Mouse (Mus musculus): ENCODE measurements at regions not wholly inside any gene's neighbourhood (a gene's known extent, or its start where the extent isn't known, plus 50 kb on each side); places are given as distances from the start of the nearest gene placed in this dataset.
A peak's percentile ranks its signal among the peaks of the same experiment; 100 is the strongest.

GRCm38 (mm10) chr2:50694849-50695248, 398.2 kb upstream of the Mmadhc start:
- H3K4me1 ChIP-seq (replicated peaks): peaks cover 14% of the 10 kb centered on the region
- WGBS: 35% methylated on average over 2 of the region's 2 CpGs
- no peaks in the 10 kb centered on the region for H3K36me3 ChIP-seq
- no peaks in the 10 kb centered on the region for H3K9me3 ChIP-seq
- H3K4me2 ChIP-seq: no peak overlapping the region
- H3K4me3 ChIP-seq: no peak overlapping the region
- ATAC-seq (ENCODE audit: low read depth): peak; percentile 69; the same call in 1 of the 2 replicates
- H3K27me3 ChIP-seq: peaks cover 5% of the 10 kb centered on the region; the same call in 1 of the 2 replicates
- H3K27ac ChIP-seq (replicated peaks): no peak overlapping the region
- H3K9ac ChIP-seq: no peak overlapping the region

GRCm38 (mm10) chr2:50693784-50694350, 397.3 kb upstream of the Mmadhc start:
- Histone ChIP-seq H3K27me3 (peaks cover 5% of the 10 kb centered on the region; the same call in 1 of the 2 replicates), H3K9me3 (no peaks in the 10 kb centered on the region), H3K4me3 (no peak overlapping the region), H3K4me2 (no peak overlapping the region), H3K36me3 (no peaks in the 10 kb centered on the region), H3K27ac (replicated peaks) (no peak overlapping the region), H3K4me1 (replicated peaks) (peaks cover 14% of the 10 kb centered on the region), H3K9ac (no peak overlapping the region)
- 64% methylated on average over 7 of the region's 7 CpGs for WGBS
- ATAC-seq (ENCODE audit: low read depth): no peak

- ATAC-seq (ENCODE audit: low read depth): no peak
- Histone ChIP-seq H3K27me3 (no peaks in the 10 kb centered on the region), H3K4me2 (no peak overlapping the region), H3K9ac (no peak overlapping the region), H3K27ac (replicated peaks) (no peak overlapping the region), H3K36me3 (no peaks in the 10 kb centered on the region), H3K4me1 (replicated peaks) (peaks cover 14% of the 10 kb centered on the region), H3K4me3 (no peak overlapping the region), H3K9me3 (no peaks in the 10 kb centered on the region)
- WGBS: 85% methylated on average over 11 of the region's 11 CpGs
Observed at GRCm38 (mm10) chr2:50690120-50691103, 393.8 kb upstream of the Mmadhc start.

GRCm38 (mm10) chr2:50687672-50688151, 391.1 kb upstream of the Mmadhc start:
- H3K27me3 ChIP-seq: no peaks in the 10 kb centered on the region
- no peak overlapping the region for H3K27ac ChIP-seq (replicated peaks)
- no peak overlapping the region for H3K4me2 ChIP-seq
- WGBS: 87% methylated on average over 10 of the region's 10 CpGs
- H3K4me1 ChIP-seq (replicated peaks): no peaks in the 10 kb centered on the region
- no peak for ATAC-seq (ENCODE audit: low read depth)
- no peak overlapping the region for H3K9ac ChIP-seq
- no peaks in the 10 kb centered on the region for H3K36me3 ChIP-seq
- H3K4me3 ChIP-seq: no peak overlapping the region
- no peaks in the 10 kb centered on the region for H3K9me3 ChIP-seq

GRCm38 (mm10) chr2:50687222-50687621, 390.6 kb upstream of the Mmadhc start:
- 72% methylated on average over 5 of the region's 5 CpGs for WGBS
- Histone ChIP-seq H3K9me3 (no peaks in the 10 kb centered on the region), H3K4me3 (no peak overlapping the region), H3K4me2 (no peak overlapping the region), H3K27ac (replicated peaks) (no peak overlapping the region), H3K36me3 (no peaks in the 10 kb centered on the region), H3K9ac (no peak overlapping the region), H3K27me3 (no peaks in the 10 kb centered on the region), H3K4me1 (replicated peaks) (no peaks in the 10 kb centered on the region)
- no peak for ATAC-seq (ENCODE audit: low read depth)

- Histone ChIP-seq H3K9ac (no peak overlapping the region), H3K4me2 (no peak overlapping the region), H3K36me3 (no peaks in the 10 kb centered on the region), H3K27ac (replicated peaks) (no peak overlapping the region), H3K9me3 (no peaks in the 10 kb centered on the region), H3K4me1 (replicated peaks) (no peaks in the 10 kb centered on the region), H3K4me3 (no peak overlapping the region), H3K27me3 (no peaks in the 10 kb centered on the region)
- 74% methylated on average over 1 of the region's 1 CpGs for WGBS
- ATAC-seq (ENCODE audit: low read depth): no peak
Observed at GRCm38 (mm10) chr2:50677456-50677855, 380.9 kb upstream of the Mmadhc start.

- Histone ChIP-seq H3K9ac (no peak overlapping the region), H3K4me3 (no peak overlapping the region), H3K36me3 (no peaks in the 10 kb centered on the region), H3K9me3 (no peaks in the 10 kb centered on the region), H3K27me3 (no peaks in the 10 kb centered on the region), H3K27ac (replicated peaks) (no peak overlapping the region), H3K4me1 (replicated peaks) (no peaks in the 10 kb centered on the region), H3K4me2 (no peak overlapping the region)
- WGBS: 87% methylated on average over 7 of the region's 7 CpGs
- no peak for ATAC-seq (ENCODE audit: low read depth)
Observed at GRCm38 (mm10) chr2:50675736-50676550, 379.3 kb upstream of the Mmadhc start.

GRCm38 (mm10) chr2:50674856-50675175, 378.2 kb upstream of the Mmadhc start:
- 92% methylated on average over 3 of the region's 3 CpGs for WGBS
- Histone ChIP-seq H3K9me3 (no peaks in the 10 kb centered on the region), H3K27ac (replicated peaks) (no peak overlapping the region), H3K27me3 (no peaks in the 10 kb centered on the region), H3K4me3 (no peak overlapping the region), H3K4me1 (replicated peaks) (no peaks in the 10 kb centered on the region), H3K9ac (no peak overlapping the region), H3K4me2 (no peak overlapping the region), H3K36me3 (no peaks in the 10 kb centered on the region)
- ATAC-seq (ENCODE audit: low read depth): no peak

GRCm38 (mm10) chr2:50674151-50674855, 377.7 kb upstream of the Mmadhc start:
- 91% methylated on average over 7 of the region's 7 CpGs for WGBS
- H3K36me3 ChIP-seq: no peaks in the 10 kb centered on the region
- no peak overlapping the region for H3K9ac ChIP-seq
- H3K4me2 ChIP-seq: no peak overlapping the region
- ATAC-seq (ENCODE audit: low read depth): no peak
- H3K27ac ChIP-seq (replicated peaks): no peak overlapping the region
- no peaks in the 10 kb centered on the region for H3K4me1 ChIP-seq (replicated peaks)
- no peak overlapping the region for H3K4me3 ChIP-seq
- H3K9me3 ChIP-seq: no peaks in the 10 kb centered on the region
- no peaks in the 10 kb centered on the region for H3K27me3 ChIP-seq

- no peaks in the 10 kb centered on the region for H3K36me3 ChIP-seq
- H3K9ac ChIP-seq: no peak overlapping the region
- no peak for ATAC-seq (ENCODE audit: low read depth)
- no peaks in the 10 kb centered on the region for H3K9me3 ChIP-seq
- H3K4me1 ChIP-seq (replicated peaks): no peaks in the 10 kb centered on the region
- no peak overlapping the region for H3K27ac ChIP-seq (replicated peaks)
- H3K27me3 ChIP-seq: no peaks in the 10 kb centered on the region
- no peak overlapping the region for H3K4me3 ChIP-seq
- no peak overlapping the region for H3K4me2 ChIP-seq
Observed at GRCm38 (mm10) chr2:50669297-50669696, 372.7 kb upstream of the Mmadhc start.

- Histone ChIP-seq H3K4me3 (no peak overlapping the region), H3K9ac (no peak overlapping the region), H3K9me3 (no peaks in the 10 kb centered on the region), H3K36me3 (no peaks in the 10 kb centered on the region), H3K27me3 (no peaks in the 10 kb centered on the region), H3K4me1 (replicated peaks) (no peaks in the 10 kb centered on the region), H3K4me2 (no peak overlapping the region), H3K27ac (replicated peaks) (no peak overlapping the region)
- 89% methylated on average over 1 of the region's 1 CpGs for WGBS
- ATAC-seq (ENCODE audit: low read depth): no peak
Observed at GRCm38 (mm10) chr2:50668789-50669188, 372.2 kb upstream of the Mmadhc start.

All from neural tube, embryonic 13.5 days (tissue).